Mouse (Mus musculus) small intestine, adult 2 months (tissue): ENCODE measurements around the gene Olfr1445.

Experiments
- CTCF ChIP-seq: fragments of 200-500 bp; IDR thresholded peaks from 2 replicates; pipeline ENCODE4 v1.5.1; 2012; ENCODE audit warnings: low read depth, mild to moderate bottlenecking, control low read depth, inconsistent platforms, low read length, moderate library complexity, mixed read lengths; ENCODE audit not compliant: insufficient replicate concordance, insufficient read length; ENCODE audit errors: extremely low read depth
- POLR2A ChIP-seq: fragments of 200-500 bp; IDR thresholded peaks from 2 replicates; pipeline ENCODE4 v1.6.1; 2012; ENCODE audit warnings: low read depth, mild to moderate bottlenecking, control low read depth, inconsistent platforms, low read length, moderate library complexity

GRCm38 (mm10) chr19:12856983-12857382 lies 26.7 kb upstream of the Olfr1445 start, which contains the start of gene Olfr1444:
- no peak for TF ChIP-seq CTCF
- TF ChIP-seq POLR2A, result no peak
